Mouse (Mus musculus): ENCODE data around the gene Syne3.

GRCm38 (mm10) chr12:104946231-104946630, 63.4 kb downstream of the Syne3 start:
- TF ChIP-seq CTCF (IDR thresholded peaks at IDR 0.05; ENCODE audit: borderline replicate concordance, control insufficient read depth, extremely low read depth, insufficient read depth, low read length, poor library complexity) (no peak), POLR2A (IDR thresholded peaks at IDR 0.05; ENCODE audit: control insufficient read depth, extremely low read depth, insufficient read depth, low read length, poor library complexity) (no peak)

Measured in thymus, adult 2 months (tissue).